Mouse (Mus musculus) lung, postnatal 10 days (tissue): ENCODE results near the gene Tnfrsf12a.

Experiments
- DNase-seq: peaks from one replicate; pipeline ENCODE4 v3.0.0; 2021

The Tnfrsf12a gene

DNA sequence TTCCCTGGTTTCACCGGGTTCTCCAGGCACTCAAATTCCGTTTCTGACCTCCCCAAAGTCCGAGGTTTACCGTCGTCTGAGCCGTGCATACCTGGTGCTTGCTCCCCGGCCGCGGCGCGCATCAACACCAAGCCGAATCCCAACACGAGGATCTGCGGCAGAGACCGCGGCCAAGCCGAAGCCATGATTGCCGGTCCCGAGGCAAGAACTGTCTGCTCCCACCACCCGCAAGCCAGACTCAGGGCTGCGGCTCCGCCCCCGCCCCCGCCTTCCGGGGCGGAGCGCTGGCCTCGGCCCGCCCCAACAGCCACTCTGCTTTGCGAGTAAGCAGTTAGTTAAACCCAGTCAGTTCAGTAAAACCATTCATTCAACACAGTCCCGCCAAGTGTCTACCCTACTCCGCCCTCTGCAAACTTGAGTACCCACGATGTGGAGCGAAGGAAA is at the start of gene Tnfrsf12a:
TSS of gene Tnfrsf12a (minus strand) at position 233 of the 444 bp plus-strand sequence.
- DNase-seq = peak; percentile 92

DNA sequence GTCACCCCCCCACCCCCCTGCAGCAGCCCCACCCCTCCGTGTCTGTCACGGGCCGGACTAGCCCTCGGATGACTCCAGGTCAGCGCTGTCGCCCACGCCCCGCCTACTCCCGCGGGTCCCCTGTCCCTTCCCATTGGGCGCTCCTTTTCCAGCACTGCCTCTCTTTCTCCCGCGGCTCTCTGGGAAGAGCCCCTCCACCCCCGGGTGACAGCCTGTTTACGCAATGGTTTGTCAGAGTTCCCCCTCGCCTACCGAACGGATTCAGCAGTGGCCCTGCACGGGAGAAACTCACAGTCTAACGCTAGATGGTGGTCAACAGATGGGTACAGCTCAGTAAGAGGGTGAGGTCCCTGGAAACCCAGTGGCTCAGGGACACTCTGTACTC is 49.5 kb upstream of the Tnfrsf12a start:
- DNase-seq = peak; percentile 92

DNA sequence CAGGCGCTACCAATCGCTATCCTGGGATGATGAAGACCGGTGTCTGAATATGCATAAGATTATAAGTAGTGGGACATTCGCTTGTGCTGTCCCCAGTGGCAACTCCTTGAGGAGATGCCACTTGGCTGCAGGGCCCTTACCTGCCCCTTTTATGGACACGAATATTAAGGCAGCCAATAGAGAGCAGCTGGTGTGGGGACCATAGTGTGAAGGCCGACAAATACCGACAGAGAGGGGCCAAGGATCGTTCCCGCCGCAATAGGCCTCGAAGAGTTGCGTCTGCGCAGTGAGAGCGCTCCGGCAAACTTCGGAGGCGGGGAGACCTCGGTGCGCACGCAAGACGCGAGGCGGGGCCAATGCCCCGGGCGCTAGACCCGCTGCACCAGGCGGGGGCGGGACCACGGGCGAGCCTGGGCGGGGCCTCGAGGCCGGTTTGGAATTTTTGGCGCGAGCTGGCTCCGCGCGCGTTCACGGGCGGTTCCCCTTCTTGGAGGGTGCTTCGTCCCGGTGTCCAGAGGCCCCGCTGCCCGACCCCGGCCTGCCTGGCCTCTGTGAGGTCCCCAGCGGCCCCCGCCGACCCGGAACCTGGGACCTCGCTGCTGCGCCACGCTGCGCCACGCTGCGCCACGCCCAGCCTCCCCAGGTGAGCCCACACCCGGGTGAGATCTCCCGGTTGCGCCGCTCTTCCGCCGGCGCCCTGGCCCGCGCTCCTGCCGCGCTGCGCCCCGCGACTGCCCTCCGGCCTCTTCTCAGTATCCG is 48.9 kb upstream of the Tnfrsf12a start, which contains the start of gene Pkmyt1:
TSS of gene Pkmyt1 (plus strand) at position 338 of the 759 bp plus-strand sequence.
- DNase-seq = peak; percentile 97

DNA sequence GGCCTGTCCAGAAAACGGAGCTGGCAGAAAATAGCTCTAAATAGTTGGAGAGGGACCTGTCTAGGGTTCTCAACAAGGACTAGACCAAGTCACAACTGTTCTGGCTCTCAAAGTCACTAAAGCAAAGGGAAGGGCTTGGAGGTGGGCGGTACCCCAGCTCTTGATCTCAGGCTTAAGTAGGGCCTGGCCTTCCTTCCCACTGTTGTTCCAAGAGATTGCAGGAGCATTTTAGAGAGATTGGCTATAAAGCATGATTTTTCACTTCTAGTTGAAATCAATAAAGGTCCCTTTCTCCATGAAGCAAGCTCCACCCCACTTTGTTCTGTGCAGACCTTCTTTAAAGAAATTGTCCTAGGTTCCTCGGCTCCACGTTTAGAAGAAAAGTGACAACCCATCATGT is 48.2 kb upstream of the Tnfrsf12a start:
- DNase-seq = no peak

DNA sequence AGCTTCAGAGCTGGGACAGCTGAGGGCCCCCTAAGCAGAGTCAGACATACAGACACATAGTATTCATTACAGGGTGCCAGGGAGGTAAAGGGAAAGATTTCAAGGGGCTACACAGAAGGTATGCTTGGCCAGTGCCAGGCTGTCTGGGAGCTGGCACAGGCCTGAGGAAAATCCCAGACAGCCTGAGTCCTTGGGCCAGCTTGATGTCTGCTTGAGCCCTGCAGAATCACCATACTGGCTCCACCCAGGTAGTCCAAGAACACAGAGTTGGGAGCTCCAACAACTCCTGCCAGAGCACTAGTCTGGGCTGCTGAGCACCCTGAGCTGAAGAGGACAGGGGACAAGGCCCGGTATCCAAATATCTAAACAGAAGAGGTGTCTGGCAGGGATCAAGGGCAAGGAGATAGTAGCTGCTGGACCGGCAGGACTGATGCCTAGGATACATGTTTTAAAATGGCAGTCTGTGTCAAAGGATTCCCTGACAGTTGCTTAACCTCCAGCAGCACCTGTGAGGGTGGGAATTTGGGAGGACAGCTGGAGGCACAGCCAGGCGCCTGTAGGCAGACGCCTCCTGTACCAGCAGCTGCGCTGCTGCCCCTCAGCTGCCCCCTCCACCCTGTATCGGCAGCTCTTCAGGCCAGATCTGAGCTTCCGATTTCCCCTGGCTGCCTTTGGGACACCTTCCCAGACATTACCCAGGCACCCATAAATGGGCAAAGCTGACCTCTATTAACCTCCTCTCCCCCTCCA is 45.3 kb upstream of the Tnfrsf12a start, which contains the start of gene 1520401A03Rik:
TSS of gene 1520401A03Rik (minus strand) at position 408 of the 750 bp plus-strand sequence.
- no peak for DNase-seq

DNA sequence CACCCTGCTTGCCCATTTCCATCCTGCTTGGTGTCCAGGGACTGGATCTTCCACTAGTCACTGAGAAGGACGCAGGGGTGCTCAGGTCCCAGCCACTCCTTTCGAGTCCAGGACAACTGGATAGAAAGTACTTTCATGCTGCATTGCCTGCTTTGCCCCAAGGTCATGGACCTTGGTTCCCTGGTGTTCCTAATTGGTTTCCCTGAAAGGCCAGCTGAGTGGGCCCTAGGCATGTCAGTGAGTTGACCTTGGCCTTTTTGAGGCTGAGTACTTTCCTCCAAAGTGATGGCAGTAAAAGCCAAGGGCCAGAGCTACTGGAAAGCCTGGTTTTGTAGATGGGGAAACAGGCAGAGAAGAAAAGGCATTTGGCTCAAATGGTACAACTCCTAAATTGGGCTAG is 44.6 kb upstream of the Tnfrsf12a start:
- no peak for DNase-seq

DNA sequence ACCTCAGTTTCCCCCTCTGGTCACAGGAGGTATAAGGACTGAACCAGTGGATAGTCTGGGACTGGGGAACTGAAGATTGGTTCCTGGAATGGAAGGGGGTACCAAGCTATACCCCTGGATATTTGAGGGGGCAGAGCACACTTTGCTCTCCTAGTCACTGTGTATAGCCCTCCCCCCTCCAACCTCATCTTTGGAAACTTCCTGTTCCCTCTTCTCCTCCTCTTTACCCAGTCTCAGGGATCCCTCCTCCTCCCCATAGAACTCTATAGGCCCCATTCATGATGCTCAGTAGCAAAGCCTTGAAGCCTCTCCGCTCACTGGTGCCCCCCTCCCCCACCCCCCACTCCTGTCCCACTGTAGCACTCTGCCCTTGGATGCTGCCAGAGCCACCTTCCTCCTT is 42.2 kb upstream of the Tnfrsf12a start:
- no peak for DNase-seq

DNA sequence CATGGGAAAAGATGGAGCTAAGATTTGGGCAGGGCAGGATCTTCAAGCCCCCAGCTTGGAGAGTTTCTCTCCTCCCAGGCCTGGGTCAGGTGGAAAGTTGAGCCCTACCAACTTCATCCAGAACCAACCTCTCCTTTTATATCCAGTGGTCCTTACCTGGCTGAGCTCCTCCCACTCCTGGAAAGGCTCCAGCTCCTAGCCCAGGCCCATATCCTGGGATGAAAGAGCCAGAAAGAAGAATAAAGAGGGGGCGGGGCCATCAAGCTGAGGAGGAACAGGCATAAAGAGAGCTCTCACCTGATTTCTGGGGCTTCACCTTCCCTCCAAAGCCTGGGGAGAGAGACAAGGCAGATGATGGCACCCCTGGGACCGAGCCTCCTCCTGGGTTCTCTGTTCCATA is 39.7 kb upstream of the Tnfrsf12a start:
- DNase-seq = no peak

DNA sequence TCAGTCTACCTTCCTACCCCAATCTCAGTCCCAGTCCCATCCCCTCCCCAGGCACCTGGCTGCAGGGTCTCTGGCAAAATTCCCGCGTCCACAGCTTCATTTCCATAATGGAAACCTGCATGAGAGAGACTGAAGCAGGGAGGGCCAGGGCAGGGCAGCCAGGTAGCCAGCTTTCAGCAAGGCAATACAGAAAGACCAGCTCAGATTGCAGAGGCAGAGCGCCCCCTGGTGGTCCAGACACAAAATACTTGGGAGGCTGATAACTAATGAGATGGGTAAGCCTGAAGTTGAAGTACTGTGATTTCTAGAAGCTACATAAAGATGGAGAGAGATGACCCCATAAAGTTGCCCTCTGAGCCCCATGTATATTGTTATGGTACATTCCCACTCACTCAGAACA is 28.9 kb upstream of the Tnfrsf12a start:
- DNase-seq = peak; percentile 78

DNA sequence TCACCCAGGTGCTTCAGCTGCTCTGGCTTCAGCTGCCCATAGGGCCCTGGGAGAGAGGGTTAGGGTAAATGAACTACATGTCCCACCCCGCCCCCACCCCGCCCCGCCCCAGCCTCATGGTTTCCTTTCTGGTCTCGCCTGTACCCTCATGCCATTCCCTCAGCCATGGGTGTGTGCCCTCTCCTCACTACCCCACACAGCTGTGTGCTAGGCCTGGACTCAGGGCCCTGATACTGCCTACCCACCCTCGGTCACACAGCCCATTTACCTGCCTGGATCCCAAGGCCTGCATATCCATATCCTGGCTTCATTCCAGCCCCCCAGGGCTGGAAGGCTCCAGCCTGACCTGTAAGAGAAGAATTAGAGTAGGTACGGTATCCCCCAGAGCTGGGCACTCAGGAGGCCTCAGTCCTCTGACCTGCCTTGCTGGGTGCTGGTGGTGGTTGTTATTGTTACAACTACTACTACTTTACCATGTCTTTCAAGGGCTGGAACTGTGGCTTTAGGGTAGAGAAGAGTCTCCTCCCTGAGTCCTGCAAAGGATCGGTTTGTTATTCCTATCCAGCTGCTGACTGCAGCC is 28.3 kb upstream of the Tnfrsf12a start:
- no peak for DNase-seq

DNA sequence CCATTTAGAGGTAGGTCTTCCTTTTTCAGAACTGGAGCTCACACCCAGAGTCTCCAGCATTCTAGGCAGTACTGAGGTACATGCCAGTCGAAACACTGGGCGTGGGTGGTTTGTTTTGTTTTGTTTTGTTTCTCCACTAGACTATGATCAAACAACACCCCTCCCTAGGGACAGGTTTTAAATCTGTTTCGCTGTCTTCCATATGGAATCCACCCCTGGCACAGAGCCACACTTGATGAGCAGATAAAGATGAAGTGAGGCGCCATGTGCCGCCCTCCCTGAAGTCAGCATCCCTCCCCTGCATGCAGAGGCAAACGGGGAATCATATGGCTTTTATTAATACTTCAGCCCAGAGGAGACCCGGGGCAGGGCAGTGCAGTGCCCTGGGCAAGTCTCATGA is 27.5 kb upstream of the Tnfrsf12a start:
- DNase-seq = no peak

DNA sequence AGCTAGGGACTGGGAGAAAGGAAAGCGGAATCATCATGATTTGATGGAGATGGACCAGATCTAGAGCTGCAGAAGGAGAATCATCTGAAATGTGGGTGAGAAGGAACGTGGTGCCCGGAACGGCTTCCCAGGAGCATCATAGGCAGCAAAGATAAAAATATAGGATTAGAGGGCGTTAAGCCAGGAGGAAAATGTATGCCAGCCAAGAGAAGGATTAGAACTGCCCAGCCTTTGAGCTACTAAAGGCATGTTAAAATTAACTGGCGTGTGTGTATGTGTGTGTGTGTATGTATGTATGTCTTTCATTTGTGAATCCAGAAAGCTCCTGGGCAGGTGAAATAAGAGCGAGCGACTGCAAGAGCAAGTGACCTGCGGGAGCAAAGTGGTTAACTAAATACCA is 26.0 kb upstream of the Tnfrsf12a start:
- no peak for DNase-seq

DNA sequence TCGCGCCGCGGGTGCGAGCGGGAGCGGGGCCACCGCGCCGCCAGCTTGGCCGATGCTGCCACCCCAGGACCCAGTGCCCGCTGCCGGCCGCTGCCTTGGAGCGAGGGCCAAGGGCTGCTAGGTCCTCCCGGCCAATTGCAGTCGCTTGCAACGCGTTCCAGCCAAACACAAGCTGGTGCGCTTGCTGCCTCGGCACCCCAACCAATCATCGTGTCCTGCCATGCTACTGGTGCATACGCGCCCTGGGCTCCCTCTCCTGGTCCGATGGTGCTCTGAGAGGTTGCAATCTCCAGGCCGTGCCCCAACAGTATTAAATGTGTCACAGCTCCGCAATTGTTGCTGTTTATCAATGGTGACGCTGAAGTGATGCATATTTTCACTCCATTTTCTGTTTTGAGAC is 22.8 kb upstream of the Tnfrsf12a start:
- peak; percentile 94 for DNase-seq

DNA sequence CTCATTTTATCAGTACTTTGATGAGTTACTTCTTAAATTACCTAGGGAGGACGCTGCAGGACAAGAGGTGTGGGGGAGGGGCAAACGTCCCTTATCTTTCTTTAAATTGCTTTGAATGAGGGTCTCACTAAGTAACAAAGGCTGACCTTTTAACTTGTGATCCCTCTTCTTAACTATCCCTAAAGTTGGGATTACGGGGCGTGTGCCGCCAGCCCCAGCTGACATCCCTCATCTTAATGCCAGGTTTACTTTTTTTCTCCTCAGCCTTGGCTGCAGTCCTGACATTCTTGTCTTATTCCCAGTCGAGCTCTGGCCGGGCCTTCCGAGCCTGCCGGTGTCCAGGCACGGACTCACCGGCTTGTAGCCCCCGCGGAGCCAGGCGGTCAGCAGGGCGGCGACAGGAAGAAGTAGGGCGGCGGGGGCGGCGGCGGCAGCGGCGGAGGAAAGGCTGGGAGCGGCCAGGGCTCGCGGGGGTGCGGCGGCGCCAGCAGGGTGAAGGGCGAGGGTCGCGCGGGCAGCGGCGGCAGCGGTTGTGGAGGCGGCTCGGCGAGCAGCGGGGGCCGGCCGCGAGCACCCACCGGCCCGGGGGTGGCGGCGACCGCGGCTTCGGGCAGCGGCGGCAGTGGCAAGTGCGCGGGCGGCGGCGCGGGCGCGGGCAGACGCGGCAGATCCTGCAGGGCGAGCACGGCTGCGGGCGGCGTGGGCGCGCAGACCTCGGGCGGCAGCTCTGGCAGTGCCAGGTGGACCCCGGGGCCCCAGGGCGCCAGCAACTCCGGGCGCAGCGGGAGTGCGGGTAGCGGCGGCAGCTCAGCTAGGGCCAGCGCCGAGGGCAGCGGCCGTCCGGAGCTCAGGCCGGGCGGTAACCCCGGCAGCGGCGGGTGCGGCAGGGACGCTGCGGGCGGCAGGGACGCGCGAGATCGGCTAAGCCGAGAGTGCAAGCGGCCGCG is 22.1 kb upstream of the Tnfrsf12a start:
- DNase-seq = peak; percentile 41

DNA sequence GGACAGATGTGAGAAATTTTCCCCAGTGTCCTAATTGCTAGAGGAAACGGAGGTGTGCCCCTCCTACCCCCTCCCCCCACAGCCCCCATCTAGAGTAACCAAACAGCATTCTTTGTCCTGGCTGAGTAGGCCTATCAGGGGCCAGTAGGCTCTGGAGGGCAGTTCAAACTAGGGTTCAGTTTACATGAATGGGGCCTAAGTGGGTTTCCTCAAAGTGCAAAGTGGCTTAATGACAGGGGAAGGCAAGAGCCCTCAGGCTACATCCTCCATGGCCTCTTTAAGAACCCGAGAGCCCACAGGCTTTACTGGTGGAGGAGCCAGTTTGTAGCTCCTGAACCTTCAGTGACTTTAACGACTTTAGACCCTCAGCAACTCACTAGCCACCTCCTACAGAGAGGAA is 18.5 kb upstream of the Tnfrsf12a start:
- no peak for DNase-seq

DNA sequence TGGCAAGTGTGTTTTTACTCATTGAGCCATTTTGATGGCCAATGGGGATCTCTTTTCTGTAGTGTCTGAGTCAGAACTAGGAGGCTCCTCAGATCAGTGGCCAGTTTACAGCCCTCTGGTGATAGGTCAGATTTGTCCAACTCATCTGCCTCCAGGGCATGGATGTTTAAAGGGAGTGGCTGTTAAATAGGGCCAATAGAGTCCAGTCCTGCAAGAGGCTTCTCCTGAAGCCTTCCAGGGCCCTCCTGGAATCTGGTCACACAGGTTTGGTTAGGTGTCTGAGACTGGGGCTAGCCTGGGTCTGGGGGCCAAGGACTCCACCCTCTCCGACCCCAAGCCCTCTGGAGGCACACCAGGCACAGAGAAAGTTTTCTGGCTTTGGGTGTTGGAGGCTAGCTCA is 17.2 kb upstream of the Tnfrsf12a start:
- DNase-seq = no peak

DNA sequence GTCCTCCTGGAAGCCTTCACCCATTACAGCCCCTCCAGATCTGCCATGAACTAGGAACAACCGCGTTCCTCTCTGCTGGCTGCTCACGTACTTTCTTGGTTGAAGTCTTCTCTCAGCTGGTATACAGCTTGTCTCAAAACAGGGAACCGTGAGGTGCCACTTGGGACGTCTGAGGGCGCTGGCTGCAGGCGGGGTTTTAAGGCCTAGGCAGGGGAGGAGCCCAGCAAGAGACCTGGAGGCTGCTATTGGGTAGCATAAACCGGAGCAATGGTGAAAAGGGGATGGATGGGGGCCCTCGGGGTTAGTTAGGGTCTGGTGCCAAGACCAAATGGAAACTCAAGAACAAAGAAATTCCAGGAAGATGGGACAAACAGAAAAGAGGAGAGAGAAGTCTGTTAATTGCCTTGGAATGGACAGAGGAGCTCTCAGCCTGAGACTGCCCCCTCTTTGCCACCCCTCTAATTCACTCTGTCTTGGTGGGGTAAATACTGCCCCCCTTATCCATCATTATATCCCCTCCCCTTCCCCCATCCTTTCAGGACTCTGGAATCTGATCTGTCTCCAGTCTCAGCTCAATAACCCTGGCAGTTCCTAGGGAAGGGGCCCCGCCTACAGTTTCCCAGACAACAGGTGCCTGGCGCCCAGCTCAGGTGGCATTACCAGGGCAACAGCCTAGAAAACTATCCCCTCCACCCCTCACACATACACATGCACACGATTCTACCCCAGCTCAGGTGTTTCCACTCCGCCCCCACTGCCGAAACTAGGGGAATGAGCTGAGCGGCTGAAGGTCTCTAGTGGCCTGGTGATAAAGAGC is 6.8 kb upstream of the Tnfrsf12a start, which contains the start of gene Cldn9:
TSS of gene Cldn9 (minus strand) at position 171 of the 817 bp plus-strand sequence.
- DNase-seq = no peak

DNA sequence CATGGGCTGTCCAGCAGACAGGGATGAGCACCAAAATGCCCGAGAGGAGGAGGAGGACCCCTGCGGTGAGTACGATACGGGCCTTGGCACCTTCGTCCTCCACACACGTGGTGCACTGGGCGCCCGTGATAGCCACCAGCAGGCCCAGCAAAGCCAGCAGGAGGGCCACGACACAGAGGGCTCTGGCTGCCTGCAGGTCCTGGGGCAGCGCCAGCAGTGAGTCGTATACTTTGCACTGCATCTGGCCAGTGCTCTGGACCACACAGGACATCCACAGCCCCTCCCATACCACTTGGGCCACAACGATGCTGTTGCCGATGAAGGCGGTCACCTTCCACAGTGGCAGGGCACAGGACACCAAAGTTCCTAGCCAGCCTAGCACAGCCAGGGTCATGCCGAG is 6.0 kb upstream of the Tnfrsf12a start:
- no peak for DNase-seq

DNA sequence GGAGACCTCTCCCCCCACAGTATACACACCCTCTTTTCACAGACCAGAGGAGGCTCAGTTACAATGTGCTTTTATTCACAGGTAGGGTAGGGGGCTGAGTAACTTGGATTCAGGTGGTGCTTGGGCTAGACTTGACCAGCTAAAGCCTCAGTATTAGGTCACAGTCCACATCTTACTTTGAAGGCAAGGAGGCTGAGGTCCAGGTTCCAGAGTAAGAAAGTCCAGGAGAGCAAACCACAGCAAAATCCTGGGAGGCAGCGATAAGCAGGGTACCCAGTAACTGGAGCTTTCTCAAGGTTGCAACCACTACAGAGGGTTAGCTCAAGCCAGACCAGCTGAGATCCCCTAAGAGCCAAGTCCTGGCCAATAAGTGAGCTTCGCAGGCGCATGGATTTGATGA is 5.3 kb upstream of the Tnfrsf12a start:
- DNase-seq = no peak

DNA sequence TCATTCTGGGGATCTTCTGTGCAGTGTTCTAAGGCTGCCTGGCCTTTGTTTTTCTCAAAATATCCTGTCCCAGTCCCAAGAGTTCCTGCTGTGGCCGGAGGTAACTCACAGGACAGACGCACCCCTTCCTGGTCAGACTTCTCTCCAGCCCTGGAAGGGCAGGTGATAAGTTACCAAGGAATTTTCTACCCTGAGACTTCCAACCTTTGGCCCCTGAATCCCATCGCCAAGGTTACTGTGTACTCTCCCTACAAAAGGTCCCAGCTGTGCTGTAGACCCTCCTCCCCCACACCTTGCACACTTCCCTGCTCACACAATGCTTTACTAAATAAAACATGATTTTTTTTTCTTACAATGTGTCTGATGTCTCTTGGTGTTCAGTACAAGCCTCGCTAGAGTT is 4.8 kb upstream of the Tnfrsf12a start:
- no peak for DNase-seq

DNA sequence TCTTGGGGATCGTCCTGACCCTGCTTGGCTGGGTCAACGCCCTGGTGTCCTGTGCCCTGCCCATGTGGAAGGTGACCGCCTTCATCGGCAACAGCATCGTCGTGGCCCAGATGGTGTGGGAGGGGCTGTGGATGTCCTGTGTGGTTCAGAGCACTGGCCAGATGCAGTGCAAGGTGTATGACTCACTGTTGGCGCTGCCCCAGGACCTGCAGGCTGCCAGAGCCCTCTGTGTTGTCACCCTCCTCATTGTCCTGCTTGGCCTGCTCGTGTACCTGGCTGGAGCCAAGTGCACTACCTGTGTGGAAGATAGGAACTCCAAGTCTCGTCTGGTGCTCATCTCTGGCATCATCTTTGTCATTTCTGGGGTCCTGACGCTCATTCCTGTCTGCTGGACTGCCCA is 3.8 kb upstream of the Tnfrsf12a start:
- peak; percentile 20 for DNase-seq

DNA sequence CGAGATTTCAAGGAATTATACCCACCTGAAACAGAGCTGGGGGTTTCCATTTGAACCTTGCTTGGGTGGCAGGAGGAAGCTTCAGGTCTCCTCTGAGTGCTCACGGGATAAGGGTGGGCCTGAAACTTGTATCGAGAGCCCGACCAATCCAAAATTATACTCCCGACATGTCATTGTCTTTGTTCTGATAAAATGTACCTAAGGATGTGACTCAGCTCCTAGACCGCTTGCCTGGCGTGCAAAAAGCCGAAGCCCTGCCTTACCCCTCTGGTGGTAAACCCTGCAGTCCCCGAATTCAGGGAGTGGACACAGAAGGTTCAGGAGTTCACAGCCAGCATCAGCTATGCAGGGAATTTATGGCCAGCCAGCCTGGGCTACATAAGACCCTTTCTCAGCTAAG is 3.1 kb upstream of the Tnfrsf12a start:
- DNase-seq = no peak
